Mouse (Mus musculus): ENCODE measurements at regions not wholly inside any gene's neighbourhood (a gene's known extent, or its start where the extent isn't known, plus 50 kb on each side); places are given as distances from the start of the nearest gene placed in this dataset.

GRCm38 (mm10) chr5:101557156-101557555 is 107.6 kb downstream of the Nkx6-1 start:
- WGBS, result 81% methylated on average over 3 of the region's 3 CpGs
- Histone ChIP-seq H3K36me3 (ENCODE audit: control insufficient read depth, insufficient read depth, low read length) (no peaks in the 10 kb centered on the region), H3K27ac (ENCODE audit: insufficient read depth, low read depth, low read length) (no peak overlapping the region), H3K4me1 (ENCODE audit: control insufficient read depth, insufficient read depth, insufficient read length, low read length) (no peaks in the 10 kb centered on the region), H3K4me3 (ENCODE audit: low read depth, low read length) (no peak overlapping the region), H3K27me3 (ENCODE audit: control insufficient read depth, insufficient read depth, low read length) (no peaks in the 10 kb centered on the region)
- TF ChIP-seq POLR2A (IDR thresholded peaks at IDR 0.05; ENCODE audit: low read depth, low read length) (no peak), CTCF (IDR thresholded peaks at IDR 0.05; ENCODE audit: extremely low read depth, insufficient read length, insufficient replicate concordance, low read depth, low read length) (no peak)

GRCm38 (mm10) chr5:101543326-101543725 is 121.5 kb downstream of the Nkx6-1 start:
- H3K27ac ChIP-seq (ENCODE audit: insufficient read depth, low read depth, low read length), result no peak overlapping the region
- H3K4me1 ChIP-seq (ENCODE audit: control insufficient read depth, insufficient read depth, insufficient read length, low read length), result no peaks in the 10 kb centered on the region
- H3K4me3 ChIP-seq (ENCODE audit: low read depth, low read length), result no peak overlapping the region
- no peaks in the 10 kb centered on the region for H3K36me3 ChIP-seq (ENCODE audit: control insufficient read depth, insufficient read depth, low read length)
- H3K27me3 ChIP-seq (ENCODE audit: control insufficient read depth, insufficient read depth, low read length), result 0 out of 2 replicates have a peak, but pooled peaks cover 5% of the 10 kb centered on the region
- TF ChIP-seq POLR2A (IDR thresholded peaks at IDR 0.05; ENCODE audit: low read depth, low read length), result no peak
- TF ChIP-seq CTCF (IDR thresholded peaks at IDR 0.05; ENCODE audit: extremely low read depth, insufficient read length, insufficient replicate concordance, low read depth, low read length), result no peak
- 46% methylated on average over 13 of the region's 13 CpGs for WGBS

GRCm38 (mm10) chr5:101539818-101540217 is 125.0 kb downstream of the Nkx6-1 start:
- no peaks in the 10 kb centered on the region for H3K4me1 ChIP-seq (ENCODE audit: control insufficient read depth, insufficient read depth, insufficient read length, low read length)
- no peak overlapping the region for H3K27ac ChIP-seq (ENCODE audit: insufficient read depth, low read depth, low read length)
- TF ChIP-seq CTCF (IDR thresholded peaks at IDR 0.05; ENCODE audit: extremely low read depth, insufficient read length, insufficient replicate concordance, low read depth, low read length), result no peak
- no peak for TF ChIP-seq POLR2A (IDR thresholded peaks at IDR 0.05; ENCODE audit: low read depth, low read length)
- no peaks in the 10 kb centered on the region for H3K36me3 ChIP-seq (ENCODE audit: control insufficient read depth, insufficient read depth, low read length)
- H3K4me3 ChIP-seq (ENCODE audit: low read depth, low read length), result no peak overlapping the region
- WGBS, result 50% methylated on average over 1 of the region's 1 CpGs
- H3K27me3 ChIP-seq (ENCODE audit: control insufficient read depth, insufficient read depth, low read length), result peaks cover 12% of the 10 kb centered on the region; the same call in 1 of the 2 replicates

- TF ChIP-seq POLR2A (IDR thresholded peaks at IDR 0.05; ENCODE audit: low read depth, low read length), result no peak
- TF ChIP-seq CTCF (IDR thresholded peaks at IDR 0.05; ENCODE audit: extremely low read depth, insufficient read length, insufficient replicate concordance, low read depth, low read length), result no peak
- H3K27me3 ChIP-seq (ENCODE audit: control insufficient read depth, insufficient read depth, low read length), result peaks cover 12% of the 10 kb centered on the region; the same call in 1 of the 2 replicates
- no peak overlapping the region for H3K27ac ChIP-seq (ENCODE audit: insufficient read depth, low read depth, low read length)
- 22% methylated on average over 10 of the region's 10 CpGs for WGBS
- H3K4me3 ChIP-seq (ENCODE audit: low read depth, low read length), result no peak overlapping the region
- no peaks in the 10 kb centered on the region for H3K36me3 ChIP-seq (ENCODE audit: control insufficient read depth, insufficient read depth, low read length)
- no peaks in the 10 kb centered on the region for H3K4me1 ChIP-seq (ENCODE audit: control insufficient read depth, insufficient read depth, insufficient read length, low read length)
Observed at GRCm38 (mm10) chr5:101539254-101539549, 125.6 kb downstream of the Nkx6-1 start.

GRCm38 (mm10) chr5:101538410-101539253 is 126.2 kb downstream of the Nkx6-1 start:
- H3K4me3 ChIP-seq (ENCODE audit: low read depth, low read length), result no peak overlapping the region
- H3K4me1 ChIP-seq (ENCODE audit: control insufficient read depth, insufficient read depth, insufficient read length, low read length), result no peaks in the 10 kb centered on the region
- no peak overlapping the region for H3K27ac ChIP-seq (ENCODE audit: insufficient read depth, low read depth, low read length)
- 8% methylated on average over 24 of the region's 24 CpGs for WGBS
- TF ChIP-seq POLR2A (IDR thresholded peaks at IDR 0.05; ENCODE audit: low read depth, low read length) (no peak), CTCF (IDR thresholded peaks at IDR 0.05; ENCODE audit: extremely low read depth, insufficient read length, insufficient replicate concordance, low read depth, low read length) (no peak)
- no peaks in the 10 kb centered on the region for H3K36me3 ChIP-seq (ENCODE audit: control insufficient read depth, insufficient read depth, low read length)
- peaks cover 12% of the 10 kb centered on the region; the same call in 1 of the 2 replicates for H3K27me3 ChIP-seq (ENCODE audit: control insufficient read depth, insufficient read depth, low read length)

GRCm38 (mm10) chr5:101537518-101538380 is 127.0 kb downstream of the Nkx6-1 start:
- no peaks in the 10 kb centered on the region for H3K4me1 ChIP-seq (ENCODE audit: control insufficient read depth, insufficient read depth, insufficient read length, low read length)
- TF ChIP-seq CTCF (IDR thresholded peaks at IDR 0.05; ENCODE audit: extremely low read depth, insufficient read length, insufficient replicate concordance, low read depth, low read length) (no peak), POLR2A (IDR thresholded peaks at IDR 0.05; ENCODE audit: low read depth, low read length) (no peak)
- WGBS, result 14% methylated on average over 23 of the region's 23 CpGs
- no peak overlapping the region for H3K4me3 ChIP-seq (ENCODE audit: low read depth, low read length)
- peaks cover 12% of the 10 kb centered on the region; the same call in 1 of the 2 replicates for H3K27me3 ChIP-seq (ENCODE audit: control insufficient read depth, insufficient read depth, low read length)
- H3K27ac ChIP-seq (ENCODE audit: insufficient read depth, low read depth, low read length), result no peak overlapping the region
- no peaks in the 10 kb centered on the region for H3K36me3 ChIP-seq (ENCODE audit: control insufficient read depth, insufficient read depth, low read length)

GRCm38 (mm10) chr5:101535451-101535850 is 129.3 kb downstream of the Nkx6-1 start:
- no peaks in the 10 kb centered on the region for H3K36me3 ChIP-seq (ENCODE audit: control insufficient read depth, insufficient read depth, low read length)
- 47% methylated on average over 5 of the region's 5 CpGs for WGBS
- TF ChIP-seq CTCF (IDR thresholded peaks at IDR 0.05; ENCODE audit: extremely low read depth, insufficient read length, insufficient replicate concordance, low read depth, low read length) (no peak), POLR2A (IDR thresholded peaks at IDR 0.05; ENCODE audit: low read depth, low read length) (no peak)

More at GRCm38 (mm10) chr5:101535451-101535850, 129.3 kb downstream of the Nkx6-1 start:
- H3K4me1 ChIP-seq (ENCODE audit: control insufficient read depth, insufficient read depth, insufficient read length, low read length), result no peaks in the 10 kb centered on the region
- no peak overlapping the region for H3K4me3 ChIP-seq (ENCODE audit: low read depth, low read length)
- H3K27me3 ChIP-seq (ENCODE audit: control insufficient read depth, insufficient read depth, low read length), result peaks cover 12% of the 10 kb centered on the region; the same call in 1 of the 2 replicates
- no peak overlapping the region for H3K27ac ChIP-seq (ENCODE audit: insufficient read depth, low read depth, low read length)
